Mouse (Mus musculus): ENCODE data around the gene Pkn2.

The Pkn2 gene

GRCm38 (mm10) chr3:142834024-142834423 lies 47.8 kb downstream of the Pkn2 start:
- in situ Hi-C loops (cut with MseI, MboI) = no loop called here

GRCm38 (mm10) chr3:142832910-142833309 lies 48.9 kb downstream of the Pkn2 start:
- in situ Hi-C loops (cut with MseI, MboI) = no loop called here

- in situ Hi-C loops (cut with MseI, MboI) = no loop called here
Measured at GRCm38 (mm10) chr3:142826449-142827146, 55.2 kb downstream of the Pkn2 start.

GRCm38 (mm10) chr3:142823606-142824005 lies 58.2 kb downstream of the Pkn2 start:
- in situ Hi-C loops (cut with MseI, MboI) = no loop called here

- in situ Hi-C loops (cut with MseI, MboI) = no loop called here
Measured at GRCm38 (mm10) chr3:142817506-142817905, 64.3 kb downstream of the Pkn2 start.

- in situ Hi-C loops (cut with MseI, MboI) = no loop called here
Measured at GRCm38 (mm10) chr3:142811582-142811981, 70.2 kb downstream of the Pkn2 start.

- in situ Hi-C loops (cut with MseI, MboI) = no loop called here
Measured at GRCm38 (mm10) chr3:142795587-142795986, 86.2 kb downstream of the Pkn2 start.

GRCm38 (mm10) chr3:142786423-142787072 lies 95.3 kb downstream of the Pkn2 start:
- in situ Hi-C loops (cut with MseI, MboI) = no loop called here

GRCm38 (mm10) chr3:142777227-142777626 lies 104.6 kb downstream of the Pkn2 start:
- in situ Hi-C loops (cut with MseI, MboI) = no loop called here

GRCm38 (mm10) chr3:142773538-142774191 lies 108.1 kb downstream of the Pkn2 start:
- in situ Hi-C loops (cut with MseI, MboI) = no loop called here

GRCm38 (mm10) chr3:142770518-142770917 lies 111.3 kb downstream of the Pkn2 start:
- in situ Hi-C loops (cut with MseI, MboI) = no loop called here

GRCm38 (mm10) chr3:142768498-142768897 lies 113.3 kb downstream of the Pkn2 start:
- in situ Hi-C loops (cut with MseI, MboI) = no loop called here

- in situ Hi-C loops (cut with MseI, MboI) = no loop called here
Measured at GRCm38 (mm10) chr3:142765778-142766165, 116.0 kb downstream of the Pkn2 start.

- in situ Hi-C loops (cut with MseI, MboI) = no loop called here
Measured at GRCm38 (mm10) chr3:142764995-142765777, 116.6 kb downstream of the Pkn2 start, which contains the start of gene Gtf2b. Gene Gtf2b (plus strand): TSS chr3:142765045.

GRCm38 (mm10) chr3:142760356-142760755 lies 121.4 kb downstream of the Pkn2 start:
- in situ Hi-C loops (cut with MseI, MboI) = no loop called here

- in situ Hi-C loops (cut with MseI, MboI) = no loop called here
Measured at GRCm38 (mm10) chr3:142758593-142758992, 123.2 kb downstream of the Pkn2 start.

GRCm38 (mm10) chr3:142757841-142758240 lies 124.0 kb downstream of the Pkn2 start:
- in situ Hi-C loops (cut with MseI, MboI) = no loop called here

GRCm38 (mm10) chr3:142755132-142755867 lies 126.5 kb downstream of the Pkn2 start:
- in situ Hi-C loops (cut with MseI, MboI) = no loop called here

- in situ Hi-C loops (cut with MseI, MboI) = no loop called here
Measured at GRCm38 (mm10) chr3:142749131-142749530, 132.7 kb downstream of the Pkn2 start.

- in situ Hi-C loops (cut with MseI, MboI) = no loop called here
Measured at GRCm38 (mm10) chr3:142747673-142748072, 134.1 kb downstream of the Pkn2 start.

- in situ Hi-C loops (cut with MseI, MboI) = no loop called here
Measured at GRCm38 (mm10) chr3:142745076-142745475, 136.7 kb downstream of the Pkn2 start.
